Mouse (Mus musculus): Measurements from ENCODE around the gene Slamf9. TPM values are rescaled to one million over a fixed set of nuclear protein-coding genes. Genes with fewer than 3 reads are reported as not detected.

The Slamf9 gene
- 1 to 10 TPM; 2.1 to 4.4 TPM for total RNA-seq (2023)

DNA sequence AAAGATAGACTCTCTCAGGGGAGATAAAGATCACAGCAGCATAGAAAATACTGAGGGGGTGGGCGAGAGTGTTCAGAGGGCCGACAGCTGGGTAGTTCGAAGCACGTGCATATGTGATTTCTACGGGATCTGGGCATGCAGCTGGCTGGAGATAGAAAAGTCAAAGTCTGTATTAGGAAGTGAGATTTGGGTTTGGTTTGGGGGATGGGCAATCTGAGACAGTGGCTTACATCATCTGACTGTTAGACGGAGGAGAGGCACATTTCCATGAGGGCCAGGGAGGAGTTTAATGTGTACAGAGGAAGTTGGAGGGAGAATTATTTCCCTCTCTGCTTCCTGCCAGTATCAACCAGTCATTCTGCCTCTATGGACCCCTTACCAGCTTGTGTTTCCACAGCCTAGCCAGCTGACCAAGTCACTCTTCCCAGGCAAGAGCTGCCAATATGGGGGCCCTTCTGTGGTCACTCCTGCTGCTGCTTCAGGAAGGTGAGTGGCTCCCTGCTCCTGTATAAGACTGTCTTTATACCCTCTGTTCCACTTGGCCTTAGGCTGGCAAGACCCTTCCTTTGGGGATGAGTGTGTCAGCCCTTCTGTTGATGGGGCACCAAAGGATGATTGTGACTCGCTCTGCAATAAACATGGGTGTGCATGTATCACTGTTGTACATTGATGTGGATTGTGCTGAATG, at the start of gene Slamf9:
Slamf9 (plus strand) TSS at position 305 of the 688 bp plus-strand sequence.

DNA sequence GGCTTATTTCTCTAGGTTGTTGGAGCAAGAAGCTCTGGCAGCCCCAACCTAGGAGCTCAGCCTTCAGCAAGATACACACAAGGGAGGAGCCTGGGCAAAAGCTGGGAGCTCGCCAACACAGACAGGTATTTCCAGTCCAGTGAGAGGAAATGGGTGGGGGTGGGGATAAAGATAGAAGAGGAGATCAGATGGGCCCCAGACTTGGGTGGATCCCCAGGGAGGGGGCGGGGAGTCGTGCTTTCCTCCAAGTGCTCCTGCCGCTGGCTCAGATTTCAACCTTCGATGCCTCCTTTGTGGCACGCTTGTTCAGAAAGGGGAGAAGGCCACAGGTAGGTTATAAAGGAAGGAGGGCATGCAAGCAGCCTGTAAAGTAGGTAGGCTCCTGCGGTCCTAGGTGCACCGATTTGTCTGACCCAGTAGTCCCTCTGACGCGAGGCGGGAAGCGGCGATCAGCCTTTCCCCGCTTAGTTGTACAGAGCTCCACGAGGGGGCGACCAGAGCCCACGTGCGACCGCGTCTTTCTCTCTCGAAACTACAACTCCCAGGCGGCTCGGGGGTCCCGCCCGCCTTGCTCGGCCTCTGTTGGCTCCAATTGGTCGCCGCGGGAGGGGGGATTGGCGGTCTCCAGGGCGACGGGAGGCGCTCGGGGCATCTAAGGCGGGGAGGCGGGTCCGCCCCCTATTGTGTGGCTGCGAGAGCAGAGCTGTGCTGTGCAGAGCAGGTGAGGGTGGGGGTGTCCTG, 6.6 kb downstream of the Slamf9 start, which contains the start of gene Igsf9:
Igsf9 (plus strand) TSS at position 249 of the 741 bp plus-strand sequence.

DNA sequence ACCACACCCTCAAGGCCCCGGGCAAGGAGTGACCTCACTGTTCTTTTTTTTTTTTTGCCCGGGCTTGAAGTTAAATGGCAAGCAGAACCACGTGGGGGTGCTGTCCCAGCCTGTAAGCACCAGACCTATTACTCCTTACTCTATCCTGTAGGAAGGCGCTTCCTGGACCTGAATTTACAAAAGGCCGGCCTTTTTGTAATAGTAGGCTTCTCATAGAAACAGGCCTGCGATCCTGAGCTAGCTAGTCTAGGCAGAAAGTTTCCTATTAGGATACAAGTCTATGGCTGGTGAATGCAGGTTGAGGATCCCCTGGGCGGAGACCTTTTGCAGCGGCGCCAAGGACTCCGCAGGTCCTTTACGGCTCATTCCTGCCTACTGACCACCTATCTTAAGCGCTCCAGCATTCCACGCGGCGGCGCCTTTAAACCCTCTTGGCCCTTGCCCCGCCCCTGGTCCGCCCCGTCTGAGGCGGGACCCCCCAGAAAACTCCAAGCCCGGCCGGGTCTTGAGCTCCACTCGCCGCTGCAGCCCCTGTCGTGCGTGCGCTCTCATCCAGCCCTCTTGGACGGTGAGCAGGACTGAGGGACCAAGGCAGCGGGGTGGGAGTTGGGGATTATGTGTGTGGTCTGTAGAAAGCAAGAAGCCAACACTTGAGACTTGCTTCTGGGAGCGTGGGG, 24.7 kb downstream of the Slamf9 start, which contains the start of gene Tagln2:
Tagln2 (plus strand) TSS at position 283 of the 677 bp plus-strand sequence.

DNA sequence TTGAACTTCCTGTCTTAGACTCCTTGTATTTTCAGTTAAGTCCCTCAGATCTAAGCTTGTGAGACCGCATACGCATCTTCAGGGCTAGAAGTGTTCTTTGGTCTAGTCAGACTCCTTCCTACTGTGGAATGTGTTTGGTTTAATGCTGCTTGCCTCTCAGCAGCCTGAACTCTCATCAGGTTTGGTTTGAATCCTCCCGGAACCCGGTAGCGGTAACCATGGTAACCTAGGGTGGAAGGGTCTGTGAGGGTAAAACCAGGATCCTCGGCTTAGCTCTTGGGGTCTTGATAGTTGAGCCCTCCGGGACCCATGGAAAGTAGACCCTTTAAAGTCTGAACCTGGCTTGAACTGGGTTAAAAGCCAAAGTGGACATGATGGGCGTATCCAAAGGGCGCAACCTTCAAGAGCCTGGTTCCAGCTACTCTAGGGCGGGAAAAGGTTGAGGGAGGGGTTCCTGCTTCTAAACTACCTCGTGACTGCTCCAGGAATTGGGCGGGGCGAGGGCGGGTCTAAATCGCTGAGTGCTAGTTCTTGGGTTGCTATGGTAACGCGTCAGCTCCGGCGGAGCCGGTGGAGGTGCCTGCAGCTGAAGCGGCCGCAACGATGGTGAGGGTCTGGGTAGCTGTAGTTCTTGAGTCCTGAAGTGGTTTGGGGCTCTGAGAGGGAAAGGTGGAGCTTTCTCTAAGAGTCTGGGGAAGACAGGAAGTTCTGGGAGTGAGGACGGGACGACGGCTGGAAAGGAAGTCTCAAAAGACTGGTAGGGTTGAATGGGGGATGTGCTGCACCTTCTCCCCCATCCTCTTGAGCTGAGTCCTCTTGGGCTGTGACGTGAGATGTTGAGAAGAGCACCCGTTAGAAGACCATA, 45.6 kb downstream of the Slamf9 start, which contains the start of gene Cfap45:
Cfap45 (plus strand) TSS at position 226 of the 865 bp plus-strand sequence.

Other genes with a start within 250 kb of the Slamf9 start
- not detected for gene Atp1a4, start 216.9 kb upstream of the Slamf9 start, total RNA-seq (2023)
- 10 to 100 TPM; 25.3 to 31.9 TPM for gene Igsf8, start 213.7 kb upstream of the Slamf9 start, total RNA-seq (2023)
- gene Atp1a2, start 177.3 kb upstream of the Slamf9 start, total RNA-seq (2023) = not detected
- not detected for gene Kcnj9, start 146.0 kb upstream of the Slamf9 start, total RNA-seq (2023)
- under 1 TPM; 0.21 to 0.96 TPM for gene Kcnj10, start 134.1 kb upstream of the Slamf9 start, total RNA-seq (2023)
- 10 to 100 TPM; 30.8 to 34.7 TPM for gene Pigm, start 98.8 kb upstream of the Slamf9 start, total RNA-seq (2023)
- gene Igsf9, start 6.4 kb downstream of the Slamf9 start, total RNA-seq (2023) = 10 to 100 TPM; 10.7 to 11.0 TPM
- gene Tagln2, start 24.7 kb downstream of the Slamf9 start, total RNA-seq (2023) = 100 to 1,000 TPM; 108 to 129 TPM
- gene Cfap45, start 45.4 kb downstream of the Slamf9 start, total RNA-seq (2023) = 1 to 10 TPM; 1.2 to 1.6 TPM
- gene Vsig8, start 80.6 kb downstream of the Slamf9 start, total RNA-seq (2023) = not detected
- gene Slamf8, start 115.2 kb downstream of the Slamf9 start, total RNA-seq (2023) = not detected
- gene Fcrl6, start 127.2 kb downstream of the Slamf9 start, total RNA-seq (2023) = not detected
- under 1 TPM; 0.53 to 0.64 TPM for gene Dusp23, start 157.6 kb downstream of the Slamf9 start, total RNA-seq (2023)
- not detected for gene Crp, start 222.7 kb downstream of the Slamf9 start, total RNA-seq (2023)